16 mouse cellular contexts compared by ENCODE assay signal in genomic region chr14:25350282-25350964, GRCm38 (mm10).
A peak's percentile ranks its signal among the peaks of the same experiment; 100 is the strongest.
DNase-seq lines count a peak whose midpoint lies in the region; ATAC-seq lines count a peak whose summit lies in the region.
"Had no signal": no experiment of that assay in that cellular context is flagged by ENCODE, and none has a peak within 500 bp of the region (broad histone marks: within the 10 kb centered on the region; RNA-seq: fewer than 3 reads in every experiment).

No protein-coding gene starts in this region.

- ATAC-seq in frontal cortex, adult (ENCODE audit: low TSS enrichment) = peak; percentile 74
- peak; percentile 57; the same call in 1 of the 2 replicates for ATAC-seq in intestine, embryonic 16.5 days
- no peak for ATAC-seq in hindbrain, embryonic 14.5 days (ENCODE audit: low FRiP score)

- H3K36me3 ChIP-seq in intestine, embryonic 16.5 days (ENCODE audit: control insufficient read depth, insufficient read depth, low read length) = no peaks in the 10 kb centered on the region
- no peaks in the 10 kb centered on the region for H3K36me3 ChIP-seq in hindbrain, embryonic 14.5 days (replicated peaks; ENCODE audit: control insufficient read depth, insufficient read depth)
- H3K36me3 ChIP-seq: liver, embryonic 15.5 days; midbrain, embryonic 12.5 days had no signal

- no peak overlapping the region for H3K4me2 ChIP-seq in intestine, embryonic 16.5 days (ENCODE audit: low read depth, low read length)
- no peak overlapping the region for H3K4me2 ChIP-seq in hindbrain, embryonic 14.5 days (replicated peaks)
- H3K4me2 ChIP-seq: liver, embryonic 15.5 days; midbrain, embryonic 12.5 days had no signal

- H3K9ac ChIP-seq in intestine, embryonic 16.5 days (ENCODE audit: low read depth, low read length) = no peak overlapping the region
- H3K9ac ChIP-seq in hindbrain, embryonic 14.5 days = no peak overlapping the region
- H3K9ac ChIP-seq: liver, embryonic 15.5 days; midbrain, embryonic 12.5 days had no signal

- H3K9me3 ChIP-seq in intestine, embryonic 16.5 days (ENCODE audit: control insufficient read depth, low read length) = no peaks in the 10 kb centered on the region
- no peaks in the 10 kb centered on the region for H3K9me3 ChIP-seq in hindbrain, embryonic 14.5 days (ENCODE audit: control insufficient read depth, low read length)
- H3K9me3 ChIP-seq: liver, embryonic 15.5 days; midbrain, embryonic 12.5 days had no signal

- no peak overlapping the region for H3K27ac ChIP-seq in intestine, embryonic 16.5 days (ENCODE audit: low read length)
- no peak overlapping the region for H3K27ac ChIP-seq in hindbrain, embryonic 14.5 days
- H3K27ac ChIP-seq: liver, embryonic 15.5 days; midbrain, embryonic 12.5 days had no signal

- no peak overlapping the region for H3K4me3 ChIP-seq in intestine, embryonic 16.5 days (ENCODE audit: low read length)
- H3K4me3 ChIP-seq in hindbrain, embryonic 14.5 days (replicated peaks; ENCODE audit: low read length) = no peak overlapping the region
- H3K4me3 ChIP-seq: liver, embryonic 15.5 days; midbrain, embryonic 12.5 days had no signal

- H3K27me3 ChIP-seq in intestine, embryonic 16.5 days (replicated peaks; ENCODE audit: control insufficient read depth, insufficient read depth, low read length) = no peaks in the 10 kb centered on the region
- H3K27me3 ChIP-seq in hindbrain, embryonic 14.5 days (ENCODE audit: control insufficient read depth, insufficient read depth, low read length) = no peaks in the 10 kb centered on the region
- H3K27me3 ChIP-seq: liver, embryonic 15.5 days; midbrain, embryonic 12.5 days had no signal

- DNase-seq in frontal cortex, postnatal 25 days (ENCODE audit: low spot score in 2 of 2) = no peak
- peak; percentile 22 for DNase-seq in right cerebral cortex, adult 18-20 months
- DNase-seq in right cerebral cortex, postnatal 14 days = no peak
- peak; percentile 70 for DNase-seq in telencephalon, adult 2 months (ENCODE audit: low read depth, low spot score)
- no peak for DNase-seq in hindbrain, embryonic 14.5 days (ENCODE audit: low spot score)
- DNase-seq in spleen, postnatal 36 days (ENCODE audit: low spot score in 2 of 2) = no peak
- DNase-seq: adrenal gland, postnatal 14 days; cerebellum, postnatal 14 days; heart, adult 18-20 months; kidney, postnatal 25 days; lung, postnatal 36 days; thymus, postnatal 4 days had no signal

- H3K4me1 ChIP-seq in intestine, embryonic 16.5 days (ENCODE audit: control insufficient read depth, insufficient read depth, low read length) = peaks cover 18% of the 10 kb centered on the region
- H3K4me1 ChIP-seq in hindbrain, embryonic 14.5 days (replicated peaks; ENCODE audit: control insufficient read depth, insufficient read depth, low read length) = no peaks in the 10 kb centered on the region
- H3K4me1 ChIP-seq: liver, embryonic 15.5 days; midbrain, embryonic 12.5 days had no signal

- WGBS in intestine, embryonic 16.5 days = 54% methylated on average over 9 of the region's 9 CpGs
- WGBS in hindbrain, embryonic 14.5 days = 87% methylated on average over 9 of the region's 9 CpGs

Comparison
In these comparisons a context has a peak if more than half of its experiments do, and no peak if none do; other contexts are left out.
1. DNase-seq: peak in right cerebral cortex, adult 18-20 months (single experiment) and telencephalon, adult 2 months (single experiment); none in frontal cortex, postnatal 25 days (0 of 2), right cerebral cortex, postnatal 14 days (single experiment), hindbrain, embryonic 14.5 days (single experiment) and spleen, postnatal 36 days (0 of 2).